Mouse (Mus musculus): ENCODE measurements around the gene Olfml2b.

DNA sequence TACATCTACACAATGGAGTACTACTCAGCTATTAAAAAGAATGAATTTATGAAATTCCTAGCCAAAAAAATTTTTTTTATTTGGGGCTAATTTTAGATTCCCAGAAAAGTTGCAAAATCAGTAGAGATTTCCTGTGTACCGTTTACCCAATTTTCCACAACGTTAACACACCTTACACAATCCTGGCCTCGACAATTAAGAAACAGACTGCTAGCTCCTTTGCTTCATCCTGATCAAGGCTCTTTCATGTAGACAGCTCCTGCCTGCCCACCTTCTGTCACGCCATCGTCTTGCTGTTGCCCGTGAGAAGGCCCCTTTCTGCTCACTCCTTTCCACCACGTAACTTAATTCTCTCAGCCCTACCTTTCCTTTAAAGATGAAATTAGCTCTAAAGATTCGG is 45.4 kb downstream of the Olfml2b start:
- no peak for TF ChIP-seq CTCF (IDR thresholded peaks at IDR 0.05; ENCODE audit: low read depth, low read length)
- no peak for TF ChIP-seq GATA1 (IDR thresholded peaks at IDR 0.05; ENCODE audit: borderline replicate concordance, low read length)
